Mouse (Mus musculus) skeletal muscle tissue, postnatal 0 days (tissue): ENCODE measurements around the gene Tex2. TPM values are rescaled to one million over a fixed set of nuclear protein-coding genes. Genes with fewer than 3 reads are reported as not detected.

Experiments used
- polyA plus RNA-seq: library from polyadenylated mRNA; unstranded; fragments of >200 nt; fragmentation: Nextera tagmentation; extraction: Ambion mirVana; gene quantifications from 2 replicates; pipeline ENCODE4 v1.2.1, GENCODE M21; 2015

Gene Tex2
- polyA plus RNA-seq = 5.3 and 7.7 TPM in 2 replicates

GRCm38 (mm10) chr11:106612961-106613637 lies at the start of gene Tex2:
Tex2 (minus strand) TSS chr11:106613423.

GRCm38 (mm10) chr11:106487733-106488115 lies 125.5 kb downstream of the Tex2 start, which contains the start of gene Ern1:
Ern1 (minus strand) TSS chr11:106487852.

Other genes with a start within 250 kb of the Tex2 start
- gene Prr29, start 248.0 kb downstream of the Tex2 start, polyA plus RNA-seq = 3.1 and 3.5 TPM in 2 replicates
- gene Icam2, start 225.3 kb downstream of the Tex2 start, polyA plus RNA-seq = 30.6 and 33.8 TPM in 2 replicates
- 1.7 and 2.2 TPM in 2 replicates for gene Ern1, start 125.6 kb downstream of the Tex2 start, polyA plus RNA-seq
- gene Pecam1, start 137.2 kb upstream of the Tex2 start, polyA plus RNA-seq = 62.4 and 68.9 TPM in 2 replicates
- 2.6 and 3.8 TPM in 2 replicates for gene Milr1, start 137.8 kb upstream of the Tex2 start, polyA plus RNA-seq
- gene Polg2, start 166.1 kb upstream of the Tex2 start, polyA plus RNA-seq = 11.6 and 11.8 TPM in 2 replicates
- 143 and 145 TPM in 2 replicates for gene Ddx5, start 175.8 kb upstream of the Tex2 start, polyA plus RNA-seq
- 9.9 and 10.0 TPM in 2 replicates for gene Cep95, start 175.8 kb upstream of the Tex2 start, polyA plus RNA-seq